Mouse (Mus musculus) forebrain, embryonic 13.5 days (tissue): ENCODE data around the gene Grid1. TPM values are rescaled to one million over a fixed set of nuclear protein-coding genes. Genes with fewer than 3 reads are reported as not detected.
A peak's percentile ranks its signal among the peaks of the same experiment; 100 is the strongest.

Experiments
- ATAC-seq: fragments of 200-750 bp; cut with Nextera tagmentation; 2 replicates; pipeline ENCODE4 v1.8.0; 2017
- H3K27ac ChIP-seq: fragments of 300-500 bp; sonication (generic); 2 replicates; pipeline ENCODE4 v1.5.1; 2015; ENCODE audit warnings: inconsistent platforms, mild to moderate bottlenecking, moderate library complexity
- H3K27me3 ChIP-seq: fragments of 300-500 bp; sonication (generic); 2 replicates; pipeline ENCODE4 v1.6.1; 2015; ENCODE audit warnings: mild to moderate bottlenecking, inconsistent platforms
- H3K36me3 ChIP-seq: fragments of 300-500 bp; sonication (generic); 2 replicates; pipeline ENCODE4 v1.6.1; 2015; ENCODE audit warnings: mild to moderate bottlenecking, inconsistent platforms; ENCODE audit not compliant: poor library complexity, severe bottlenecking
- H3K4me1 ChIP-seq: fragments of 300-500 bp; sonication (generic); 2 replicates; pipeline ENCODE4 v1.6.1; 2015; ENCODE audit warnings: inconsistent platforms
- H3K4me2 ChIP-seq: fragments of 300-500 bp; sonication (generic); 2 replicates; pipeline ENCODE4 v1.6.1; 2015; ENCODE audit warnings: inconsistent platforms, mild to moderate bottlenecking, moderate library complexity
- H3K4me3 ChIP-seq: fragments of 300-500 bp; sonication (generic); 2 replicates; pipeline ENCODE4 v1.5.1; 2015; ENCODE audit warnings: mild to moderate bottlenecking, inconsistent platforms
- H3K9ac ChIP-seq: fragments of 300-500 bp; sonication (generic); 2 replicates; pipeline ENCODE4 v1.6.1; 2015; ENCODE audit warnings: mild to moderate bottlenecking, inconsistent platforms
- H3K9me3 ChIP-seq: fragments of 300-500 bp; sonication (generic); replicated peaks from 2 replicates; pipeline ENCODE4 v1.6.1; 2016; ENCODE audit warnings: inconsistent platforms
- WGBS: fragments of 180-500 bp; shearing (Covaris S2); methylation state at CpG from one replicate; pipeline ENCODE4 v1.1.7; 2015; 5-methylcytosine and 5-hydroxymethylcytosine counted together
- polyA plus RNA-seq: library from polyadenylated mRNA; unstranded; fragments of >200 nt; fragmentation: Nextera tagmentation; extraction: Ambion mirVana; gene quantifications from 2 replicates; pipeline ENCODE4 v1.2.1, GENCODE M21; 2015

The Grid1 gene
- polyA plus RNA-seq, 1 experiment from 2014 or later = 1.2 TPM

DNA sequence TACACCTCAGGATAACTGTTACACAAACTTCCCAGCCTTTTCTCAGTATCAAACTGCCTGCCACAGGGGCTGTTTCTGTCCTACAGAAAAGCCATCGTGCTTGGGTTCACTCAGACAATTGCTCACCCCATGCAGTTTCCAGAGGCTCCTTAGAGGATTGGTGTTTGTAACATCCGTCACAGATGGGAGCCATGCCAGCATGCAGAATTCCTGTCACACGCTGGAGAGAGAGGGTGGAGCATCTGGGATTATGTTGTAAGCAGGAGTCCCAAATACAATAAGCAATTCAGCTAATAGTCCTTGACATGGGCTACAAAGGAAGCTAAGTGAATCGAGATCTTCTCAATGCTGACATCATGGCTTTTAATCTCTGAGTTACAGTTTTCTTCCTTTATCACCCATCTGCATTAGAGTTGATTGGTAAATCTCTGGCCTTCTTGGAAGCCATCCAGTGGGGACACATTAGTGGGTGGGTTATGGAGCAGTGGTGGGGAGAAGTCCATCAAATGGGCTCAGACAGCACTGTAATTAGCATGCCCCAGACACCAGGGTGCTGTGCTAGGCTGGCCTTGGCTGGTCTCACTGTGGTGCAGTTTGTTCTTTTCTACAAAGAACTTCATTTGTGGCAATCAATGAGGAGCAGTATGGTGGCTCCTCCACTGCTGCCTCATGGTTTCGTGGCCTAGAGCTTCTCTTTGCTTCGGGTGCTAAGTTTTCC is 149.4 kb downstream of the Grid1 start:
- 13% methylated on average over 6 of the region's 6 CpGs for WGBS
- H3K4me2 ChIP-seq = no peak overlapping the region
- no peak overlapping the region for H3K27ac ChIP-seq
- no peak overlapping the region for H3K4me3 ChIP-seq
- peaks cover 47% of the 10 kb centered on the region for H3K27me3 ChIP-seq
- ATAC-seq = peak; percentile 96
- peaks cover 17% of the 10 kb centered on the region for H3K4me1 ChIP-seq
- no peaks in the 10 kb centered on the region for H3K9me3 ChIP-seq
- no peaks in the 10 kb centered on the region for H3K36me3 ChIP-seq
- no peak overlapping the region for H3K9ac ChIP-seq

DNA sequence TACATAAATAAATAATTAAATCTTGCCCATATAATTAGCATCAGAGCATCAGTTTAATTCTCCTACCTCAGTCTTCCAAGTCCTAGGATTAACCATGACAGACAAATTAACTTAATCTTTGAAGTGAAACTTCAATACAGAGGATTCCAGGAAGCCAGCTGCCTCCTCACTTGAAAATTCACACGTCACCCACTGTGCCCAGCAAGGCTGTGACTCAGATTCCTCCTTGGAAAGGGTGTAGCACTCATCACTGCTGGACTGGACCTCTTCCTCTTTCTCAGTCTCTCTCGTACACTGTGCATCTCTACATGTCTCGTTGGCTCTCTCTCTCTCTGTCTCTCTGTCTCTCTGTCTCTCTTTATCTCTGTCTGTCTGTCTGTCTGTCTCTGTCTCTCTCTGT is 153.0 kb downstream of the Grid1 start:
- whole genome bisulfite sequencing = 82% methylated on average over 3 of the region's 3 CpGs
- H3K4me1 ChIP-seq = peaks cover 17% of the 10 kb centered on the region
- no peak overlapping the region for H3K4me3 ChIP-seq
- ATAC-seq = no peak
- no peak overlapping the region for H3K4me2 ChIP-seq
- H3K9ac ChIP-seq = no peak overlapping the region
- peaks cover 62% of the 10 kb centered on the region for H3K27me3 ChIP-seq
- no peaks in the 10 kb centered on the region for H3K36me3 ChIP-seq
- H3K27ac ChIP-seq = no peak overlapping the region
- H3K9me3 ChIP-seq = no peaks in the 10 kb centered on the region

DNA sequence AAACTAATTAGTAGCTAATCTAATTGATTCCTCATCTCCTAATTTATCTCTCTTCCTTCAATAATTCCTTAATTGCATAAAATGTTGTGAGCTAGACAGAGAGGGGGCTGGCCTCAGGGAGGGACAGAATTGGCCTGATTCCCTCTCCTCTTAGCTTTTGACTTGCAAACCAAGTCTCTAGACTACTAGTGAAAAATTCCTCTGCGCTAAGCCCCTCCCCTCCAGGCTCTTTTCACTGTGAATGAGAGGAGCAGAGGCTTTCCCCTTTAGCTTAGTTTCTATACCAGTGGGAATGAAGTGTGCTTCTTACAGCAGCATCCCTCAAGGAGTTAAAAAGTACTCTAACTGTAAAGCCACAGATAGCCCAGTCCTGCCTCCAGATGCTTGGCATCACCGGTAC is 160.8 kb downstream of the Grid1 start:
- Histone ChIP-seq H3K4me3 (no peak overlapping the region), H3K36me3 (no peaks in the 10 kb centered on the region), H3K27ac (no peak overlapping the region), H3K4me2 (no peak overlapping the region), H3K9ac (no peak overlapping the region), H3K9me3 (no peaks in the 10 kb centered on the region), H3K4me1 (peaks cover 7% of the 10 kb centered on the region), H3K27me3 (peaks cover 30% of the 10 kb centered on the region)
- WGBS = 10% methylated on average over 2 of the region's 2 CpGs
- peak; percentile 28; the same call in 1 of the 2 replicates for ATAC-seq

DNA sequence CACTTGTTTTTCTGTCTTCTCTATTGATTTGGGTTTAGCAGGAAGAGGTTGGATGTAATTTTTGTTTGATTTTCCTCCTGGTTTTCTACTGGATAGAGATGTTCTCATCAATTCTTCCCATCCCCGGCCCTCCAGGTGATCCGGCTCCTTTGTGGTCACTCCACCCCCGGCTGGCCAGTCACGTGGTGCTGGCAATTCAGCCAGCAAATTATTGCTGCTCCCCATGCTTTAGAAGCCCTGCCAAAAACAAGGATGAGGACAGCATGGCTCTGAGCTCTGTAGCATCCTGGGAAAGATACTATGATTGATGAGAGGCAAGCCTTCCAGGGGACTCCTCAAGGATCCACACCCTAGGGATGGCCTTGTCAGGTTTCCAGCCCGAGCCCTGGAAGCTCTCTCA is 169.2 kb downstream of the Grid1 start:
- Histone ChIP-seq H3K27me3 (peaks cover 10% of the 10 kb centered on the region; the same call in 1 of the 2 replicates), H3K27ac (no peak overlapping the region), H3K4me2 (no peak overlapping the region), H3K9ac (no peak overlapping the region), H3K4me1 (no peaks in the 10 kb centered on the region), H3K9me3 (no peaks in the 10 kb centered on the region), H3K36me3 (no peaks in the 10 kb centered on the region), H3K4me3 (no peak overlapping the region)
- WGBS = 74% methylated on average over 5 of the region's 5 CpGs
- no peak for ATAC-seq

DNA sequence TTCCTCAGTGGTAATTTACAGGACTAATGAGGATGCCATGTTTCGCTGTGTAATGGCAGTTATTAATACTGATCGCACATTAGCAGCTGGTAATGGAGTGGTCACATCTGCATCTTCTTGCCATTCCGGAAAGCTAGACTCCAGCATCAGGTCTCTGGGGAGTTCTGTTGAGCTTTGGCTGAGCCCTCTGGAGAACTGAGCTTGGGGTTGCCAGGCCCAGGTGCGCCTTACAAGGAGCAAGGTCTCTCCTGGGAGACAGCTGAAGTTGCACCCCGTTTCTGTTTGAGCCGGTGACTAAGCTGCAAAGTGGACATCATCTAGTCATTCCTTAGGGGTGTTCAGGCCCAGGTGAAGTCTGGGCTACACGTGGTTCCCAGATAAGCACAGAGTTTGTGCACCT is 186.8 kb downstream of the Grid1 start:
- peaks cover 12% of the 10 kb centered on the region for H3K4me1 ChIP-seq
- no peak for ATAC-seq
- 83% methylated on average over 7 of the region's 7 CpGs for WGBS
- no peak overlapping the region for H3K27ac ChIP-seq
- no peak overlapping the region for H3K9ac ChIP-seq
- no peaks in the 10 kb centered on the region for H3K27me3 ChIP-seq
- no peaks in the 10 kb centered on the region for H3K9me3 ChIP-seq
- no peak overlapping the region for H3K4me2 ChIP-seq
- no peaks in the 10 kb centered on the region for H3K36me3 ChIP-seq
- H3K4me3 ChIP-seq = no peak overlapping the region

DNA sequence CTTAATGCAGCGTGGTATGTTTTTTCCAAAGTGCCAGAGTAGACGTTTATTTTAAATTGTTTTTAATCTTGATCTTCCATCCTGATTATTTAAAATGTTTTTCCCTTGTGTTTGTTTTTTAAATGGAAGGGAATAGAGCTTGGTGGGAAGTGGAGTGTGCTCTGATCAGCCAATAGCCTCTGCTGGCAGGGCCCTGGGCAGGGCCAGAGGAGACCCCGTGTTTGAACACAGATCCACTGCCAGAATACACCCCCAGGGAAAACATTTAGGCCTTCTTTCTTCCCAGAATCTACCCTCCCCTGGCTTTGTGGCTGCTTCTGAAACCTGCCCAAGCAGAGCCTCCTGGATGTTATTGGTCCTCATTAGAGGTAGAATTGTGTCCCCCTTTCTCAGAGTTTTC is 188.8 kb downstream of the Grid1 start:
- H3K9me3 ChIP-seq = no peaks in the 10 kb centered on the region
- H3K27ac ChIP-seq = no peak overlapping the region
- no peak overlapping the region for H3K4me3 ChIP-seq
- no peaks in the 10 kb centered on the region for H3K27me3 ChIP-seq
- H3K9ac ChIP-seq = no peak overlapping the region
- peak; percentile 82 for ATAC-seq
- H3K36me3 ChIP-seq = no peaks in the 10 kb centered on the region
- peak overlapping the region; percentile 28; the same call in 1 of the 2 replicates for H3K4me2 ChIP-seq
- WGBS = 32% methylated on average over 3 of the region's 3 CpGs
- H3K4me1 ChIP-seq = peaks cover 12% of the 10 kb centered on the region

DNA sequence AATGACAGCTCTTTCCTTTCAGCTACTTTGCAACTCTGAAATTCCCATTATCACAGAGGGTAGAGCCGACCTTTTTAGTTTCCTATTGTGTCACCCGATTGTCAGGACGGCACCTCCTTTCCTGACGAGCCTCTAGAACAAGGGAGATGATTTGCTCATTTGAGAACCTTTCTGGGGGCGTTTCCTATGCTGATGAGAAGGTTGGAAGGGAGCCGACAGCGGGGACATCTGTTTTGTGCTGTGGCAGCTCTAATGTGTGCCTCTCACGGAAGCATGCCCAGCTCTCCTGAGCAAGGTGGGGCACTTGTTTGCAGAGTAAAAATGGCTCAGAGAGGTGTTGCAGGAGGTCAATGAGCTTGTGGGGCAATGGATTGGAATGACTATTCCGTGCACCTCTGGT is 189.2 kb downstream of the Grid1 start:
- Histone ChIP-seq H3K4me2 (peak overlapping the region; percentile 28), H3K36me3 (no peaks in the 10 kb centered on the region), H3K27ac (no peak overlapping the region), H3K4me1 (peaks cover 12% of the 10 kb centered on the region), H3K9ac (no peak overlapping the region), H3K9me3 (no peaks in the 10 kb centered on the region), H3K27me3 (no peaks in the 10 kb centered on the region), H3K4me3 (no peak overlapping the region)
- peak; percentile 72 for ATAC-seq
- WGBS = 12% methylated on average over 9 of the region's 9 CpGs

DNA sequence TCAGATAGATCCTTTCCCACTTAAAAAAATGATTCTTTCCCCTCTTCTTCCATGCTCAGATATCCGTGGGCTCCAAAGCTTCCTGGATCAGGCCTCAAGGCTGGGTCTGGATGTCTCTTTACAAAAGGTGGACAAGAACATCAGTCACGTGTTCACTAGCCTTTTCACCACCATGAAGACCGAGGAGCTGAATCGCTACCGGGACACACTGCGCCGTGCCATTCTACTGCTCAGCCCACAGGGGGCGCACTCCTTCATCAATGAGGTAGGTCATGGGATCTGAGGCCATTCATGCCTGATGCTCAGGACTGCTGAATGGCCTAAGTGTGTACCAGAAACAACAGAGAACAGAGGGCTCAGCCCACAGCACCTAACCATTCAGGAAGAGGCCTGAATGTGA is 206.8 kb downstream of the Grid1 start:
- Histone ChIP-seq H3K36me3 (no peaks in the 10 kb centered on the region), H3K27ac (no peak overlapping the region), H3K27me3 (peaks cover 4% of the 10 kb centered on the region; the same call in 1 of the 2 replicates), H3K9me3 (no peaks in the 10 kb centered on the region), H3K4me2 (no peak overlapping the region), H3K4me3 (no peak overlapping the region), H3K9ac (no peak overlapping the region), H3K4me1 (peaks cover 12% of the 10 kb centered on the region; the same call in 1 of the 2 replicates)
- WGBS = 90% methylated on average over 8 of the region's 8 CpGs
- ATAC-seq = no peak

DNA sequence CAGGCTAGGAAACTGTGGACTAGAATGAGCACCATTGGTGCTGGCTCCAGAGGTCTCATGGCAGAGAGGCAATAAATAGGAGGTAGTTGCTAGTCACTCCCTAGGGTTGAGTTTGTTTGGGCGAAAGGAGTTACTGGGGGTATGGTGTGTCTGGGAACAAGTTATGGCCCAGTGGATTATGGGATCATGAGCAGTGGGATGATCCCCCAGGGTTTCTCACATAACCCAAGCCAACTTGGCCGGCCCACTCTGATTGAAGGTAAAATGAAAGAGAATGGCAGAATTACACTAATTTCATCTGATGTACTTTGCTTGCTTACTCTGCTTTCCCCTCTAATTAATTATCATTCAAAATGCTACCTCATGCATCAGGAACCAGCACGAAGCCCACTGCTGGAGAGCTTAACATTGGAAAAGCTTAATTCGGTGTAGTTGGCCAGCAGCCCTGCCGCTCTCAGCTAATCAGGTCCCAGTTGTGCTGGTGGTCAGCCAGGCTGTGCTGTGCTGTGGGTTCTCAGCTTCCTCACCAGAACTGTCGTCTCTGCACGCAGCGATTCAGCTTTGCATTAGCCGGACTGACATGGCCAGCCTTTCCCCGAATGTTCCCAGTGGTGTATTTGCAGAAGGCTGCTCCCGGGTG is 207.7 kb downstream of the Grid1 start:
- no peaks in the 10 kb centered on the region for H3K36me3 ChIP-seq
- 52% methylated on average over 11 of the region's 11 CpGs for WGBS
- H3K4me3 ChIP-seq = no peak overlapping the region
- H3K9me3 ChIP-seq = no peaks in the 10 kb centered on the region
- H3K4me1 ChIP-seq = peaks cover 12% of the 10 kb centered on the region; the same call in 1 of the 2 replicates
- no peak overlapping the region for H3K4me2 ChIP-seq
- peak; percentile 81 for ATAC-seq
- H3K27me3 ChIP-seq = peaks cover 4% of the 10 kb centered on the region; the same call in 1 of the 2 replicates
- no peak overlapping the region for H3K9ac ChIP-seq
- H3K27ac ChIP-seq = no peak overlapping the region

DNA sequence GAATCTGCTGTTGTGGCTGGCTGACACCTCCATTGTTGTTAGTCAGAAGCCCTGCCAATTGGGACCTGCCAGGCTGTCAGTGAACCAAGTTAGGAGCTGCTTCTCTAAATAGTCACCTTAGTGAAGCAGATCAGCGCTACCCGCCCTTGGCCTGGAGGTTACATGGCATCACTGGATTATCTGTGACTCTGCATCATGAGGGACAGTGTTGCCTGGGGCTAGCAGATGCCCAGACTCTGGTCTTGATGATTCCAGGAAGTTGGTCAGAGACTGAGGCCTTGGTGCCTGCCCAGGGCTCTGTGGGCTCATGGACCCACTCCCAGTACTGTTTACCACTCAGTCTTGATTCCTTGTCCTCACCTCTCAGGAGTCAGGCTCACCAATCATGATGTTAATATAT is 209.7 kb downstream of the Grid1 start:
- H3K4me1 ChIP-seq = peaks cover 12% of the 10 kb centered on the region; the same call in 1 of the 2 replicates
- no peak overlapping the region for H3K9ac ChIP-seq
- no peaks in the 10 kb centered on the region for H3K9me3 ChIP-seq
- peaks cover 4% of the 10 kb centered on the region; the same call in 1 of the 2 replicates for H3K27me3 ChIP-seq
- no peak overlapping the region for H3K4me2 ChIP-seq
- no peak for ATAC-seq
- H3K4me3 ChIP-seq = no peak overlapping the region
- H3K36me3 ChIP-seq = no peaks in the 10 kb centered on the region
- WGBS = 100% methylated on average over 2 of the region's 2 CpGs
- no peak overlapping the region for H3K27ac ChIP-seq

DNA sequence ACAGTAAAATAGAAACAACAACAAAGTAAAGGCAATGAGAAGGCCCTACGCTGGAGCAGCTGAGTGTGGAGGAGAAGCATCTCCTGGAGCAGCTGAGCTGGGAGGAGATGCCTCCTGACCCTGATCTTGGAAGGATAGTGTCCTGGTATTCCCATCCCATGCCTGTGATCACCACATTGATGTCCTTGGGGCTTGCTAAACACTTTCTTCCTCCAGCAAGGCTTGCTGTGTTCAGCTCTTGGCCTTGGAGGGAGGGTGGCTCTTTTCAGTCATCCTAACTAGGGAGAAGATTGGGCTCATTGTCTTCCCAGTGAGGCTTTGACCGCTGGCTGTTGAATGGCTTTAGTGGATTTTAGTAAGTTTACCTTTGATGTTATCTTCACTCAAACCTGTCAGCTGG is 210.4 kb downstream of the Grid1 start:
- Histone ChIP-seq H3K4me1 (peaks cover 12% of the 10 kb centered on the region; the same call in 1 of the 2 replicates), H3K4me2 (no peak overlapping the region), H3K36me3 (no peaks in the 10 kb centered on the region), H3K27ac (no peak overlapping the region), H3K9ac (no peak overlapping the region), H3K9me3 (no peaks in the 10 kb centered on the region), H3K27me3 (peaks cover 4% of the 10 kb centered on the region; the same call in 1 of the 2 replicates), H3K4me3 (no peak overlapping the region)
- WGBS = 86% methylated on average over 2 of the region's 2 CpGs
- no peak for ATAC-seq

DNA sequence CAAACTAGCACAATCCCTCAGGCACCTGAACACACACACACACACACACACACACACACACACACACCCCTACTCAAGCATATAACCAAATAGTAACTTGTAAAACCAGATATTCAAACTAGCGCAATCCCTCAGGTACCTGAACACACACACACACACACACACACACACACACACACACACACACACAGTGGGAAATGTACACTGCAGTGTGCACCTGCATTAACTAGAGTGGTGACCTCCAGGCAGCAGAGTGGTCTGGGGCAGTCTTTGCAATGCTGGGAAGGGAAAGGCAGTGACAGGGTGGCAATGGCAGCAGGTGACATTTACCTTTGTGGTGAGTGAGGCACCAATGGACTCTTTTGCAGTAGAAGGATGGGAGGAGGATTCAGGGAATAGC is 212.4 kb downstream of the Grid1 start:
- H3K36me3 ChIP-seq = no peaks in the 10 kb centered on the region
- H3K27ac ChIP-seq = no peak overlapping the region
- peaks cover 4% of the 10 kb centered on the region; the same call in 1 of the 2 replicates for H3K27me3 ChIP-seq
- no peak overlapping the region for H3K4me3 ChIP-seq
- ATAC-seq = no peak
- 100% methylated on average over 1 of the region's 1 CpGs for WGBS
- H3K9me3 ChIP-seq = no peaks in the 10 kb centered on the region
- H3K4me1 ChIP-seq = peaks cover 10% of the 10 kb centered on the region; the same call in 1 of the 2 replicates
- no peak overlapping the region for H3K4me2 ChIP-seq
- H3K9ac ChIP-seq = no peak overlapping the region
